10 mouse cellular contexts compared by ENCODE assay signal in genomic region chr13:78193211-78193610, GRCm38 (mm10). TPM values are rescaled to one million over a fixed set of nuclear protein-coding genes. Genes with fewer than 3 reads are reported as not detected.
A peak's percentile ranks its signal among the peaks of the same experiment; 100 is the strongest.
DNase-seq lines count a peak whose midpoint lies in the region; ATAC-seq and TF ChIP-seq lines count a peak whose summit lies in the region.
"Had no signal": no experiment of that assay in that cellular context is flagged by ENCODE, and none has a peak within 500 bp of the region (broad histone marks: within the 10 kb centered on the region; RNA-seq: fewer than 3 reads in every experiment).

No protein-coding gene starts in this region.

- H3K4me2 ChIP-seq in embryonic facial prominence, embryonic 15.5 days (replicated peaks) = peak overlapping the region; percentile 24; the same call in 1 of the 2 replicates
- H3K4me2 ChIP-seq in neural tube, embryonic 12.5 days (replicated peaks) = peak overlapping the region; percentile 96
- H3K4me2 ChIP-seq: liver, embryonic 12.5 days had no signal

- TF ChIP-seq CTCF in layer of hippocampus, adult 2 months (conservative IDR thresholded peaks at IDR 0.05) = no peak

- WGBS in embryonic facial prominence, embryonic 15.5 days = 66% methylated on average over 4 of the region's 4 CpGs
- WGBS in hindbrain, embryonic 10.5 days = 14% methylated on average over 4 of the region's 4 CpGs
- 5% methylated on average over 4 of the region's 4 CpGs for WGBS in neural tube, embryonic 12.5 days

- peaks cover 20% of the 10 kb centered on the region for H3K4me1 ChIP-seq in embryonic facial prominence, embryonic 15.5 days
- H3K4me1 ChIP-seq in hindbrain, embryonic 10.5 days (replicated peaks) = peaks cover 55% of the 10 kb centered on the region
- H3K4me1 ChIP-seq in neural tube, embryonic 12.5 days = peaks cover 48% of the 10 kb centered on the region

- no peak for DNase-seq in layer of hippocampus, adult 2 months (ENCODE audit: low spot score in 2 of 2)
- DNase-seq in layer of hippocampus, adult 11-12 months (ENCODE audit: low spot score) = no peak
- no peak for DNase-seq in hindbrain, embryonic 10.5 days (ENCODE audit: low spot score)
- no peak for DNase-seq in urinary bladder, adult 2 months (ENCODE audit: low spot score)
- no peak for DNase-seq in cerebellum, adult 11 months
- DNase-seq: embryo, embryonic 11 days had no signal

- peaks cover 67% of the 10 kb centered on the region for H3K27me3 ChIP-seq in embryonic facial prominence, embryonic 15.5 days
- H3K27me3 ChIP-seq in hindbrain, embryonic 10.5 days (ENCODE audit: insufficient read depth, poor library complexity, severe bottlenecking) = peaks cover 66% of the 10 kb centered on the region
- H3K27me3 ChIP-seq in neural tube, embryonic 12.5 days (replicated peaks) = no peaks in the 10 kb centered on the region

- H3K9me3 ChIP-seq in embryonic facial prominence, embryonic 15.5 days (replicated peaks) = no peaks in the 10 kb centered on the region
- H3K9me3 ChIP-seq in hindbrain, embryonic 10.5 days = no peaks in the 10 kb centered on the region
- H3K9me3 ChIP-seq in neural tube, embryonic 12.5 days = no peaks in the 10 kb centered on the region
- H3K9me3 ChIP-seq: liver, embryonic 12.5 days had no signal

- no peak overlapping the region for H3K9ac ChIP-seq in embryonic facial prominence, embryonic 15.5 days
- H3K9ac ChIP-seq in neural tube, embryonic 12.5 days = peak overlapping the region; percentile 97; the same call in 1 of the 2 replicates
- H3K9ac ChIP-seq: liver, embryonic 12.5 days had no signal

- no peak for ATAC-seq in embryonic facial prominence, embryonic 15.5 days (ENCODE audit: insufficient number of reproducible peaks, low FRiP score, low TSS enrichment, low read depth)
- ATAC-seq in neural tube, embryonic 12.5 days (ENCODE audit: low FRiP score, low read depth) = no peak
- ATAC-seq: liver, embryonic 12.5 days had no signal

- H3K4me3 ChIP-seq in layer of hippocampus, adult 2 months = peak overlapping the region; percentile 85
- H3K4me3 ChIP-seq in embryonic facial prominence, embryonic 15.5 days (replicated peaks) = 0 out of 2 replicates have a peak overlapping the region, but pooled peaks have one; percentile 41
- H3K4me3 ChIP-seq in hindbrain, embryonic 10.5 days = peak overlapping the region; percentile 97
- H3K4me3 ChIP-seq in neural tube, embryonic 12.5 days = peak overlapping the region; percentile 74
- H3K4me3 ChIP-seq: liver, embryonic 12.5 days had no signal

- no peaks in the 10 kb centered on the region for H3K36me3 ChIP-seq in embryonic facial prominence, embryonic 15.5 days
- peaks cover 79% of the 10 kb centered on the region for H3K36me3 ChIP-seq in hindbrain, embryonic 10.5 days
- peaks cover 22% of the 10 kb centered on the region for H3K36me3 ChIP-seq in neural tube, embryonic 12.5 days
- H3K36me3 ChIP-seq: liver, embryonic 12.5 days had no signal

- H3K27ac ChIP-seq in layer of hippocampus, adult 2 months = peak overlapping the region; percentile 97
- 0 out of 2 replicates have a peak overlapping the region, but pooled peaks have one; percentile 48 for H3K27ac ChIP-seq in embryonic facial prominence, embryonic 15.5 days (replicated peaks)
- peak overlapping the region; percentile 100 for H3K27ac ChIP-seq in hindbrain, embryonic 10.5 days
- H3K27ac ChIP-seq in neural tube, embryonic 12.5 days = peak overlapping the region; percentile 33; the same call in 1 of the 2 replicates
- H3K27ac ChIP-seq: liver, embryonic 12.5 days had no signal

RNA-seq across cellular contexts. Expression of gene Nr2f1, which starts 6.3 kb away (rescaled TPM):
- total RNA-seq in layer of hippocampus, adult 2 months (2021) = 10 to 100 TPM; 89.4 to 98.1 TPM
- polyA plus RNA-seq in embryonic facial prominence, embryonic 15.5 days (2015; fragmentation: Nextera tagmentation; extraction: Ambion mirVana) = 14.5 and 18.4 TPM in 2 replicates
- 69.0 and 74.0 TPM in 2 replicates for polyA plus RNA-seq in hindbrain, embryonic 10.5 days (2016; fragmentation: Nextera tagmentation; extraction: Ambion mirVana)
- polyA plus RNA-seq in neural tube, embryonic 12.5 days (2016; fragmentation: Nextera tagmentation; extraction: Ambion mirVana) = 48.4 and 56.4 TPM in 2 replicates
- 15.6 and 19.4 TPM in 2 replicates for polyA plus RNA-seq in urinary bladder, adult 2 months (2012; rRNA removed)
- total RNA-seq: monocyte, adult 5-6 weeks had no signal

Comparison
In these comparisons a context has a peak if more than half of its experiments do, and no peak if none do; other contexts are left out.
1. H3K27ac ChIP-seq: peak in every context shown above with its lines; median percentile 100 in hindbrain, embryonic 10.5 days; 97 in layer of hippocampus, adult 2 months; 48 in embryonic facial prominence, embryonic 15.5 days; 33 in neural tube, embryonic 12.5 days.
2. H3K4me3 ChIP-seq: peak in every context shown above with its lines; median percentile 97 in hindbrain, embryonic 10.5 days; 85 in layer of hippocampus, adult 2 months; 74 in neural tube, embryonic 12.5 days; 41 in embryonic facial prominence, embryonic 15.5 days.